Mouse (Mus musculus): ENCODE data around the gene Mrps10.

GRCm38 (mm10) chr17:47421566-47421965 lies 52.9 kb downstream of the Mrps10 start:
- TF ChIP-seq GATA1 (IDR thresholded peaks at IDR 0.05; ENCODE audit: borderline replicate concordance, low read length) (no peak), FLI1 (IDR thresholded peaks at IDR 0.05; ENCODE audit: low read length) (no peak)
